Mouse (Mus musculus) bone marrow, adult 2 months (tissue): ENCODE results near the gene Plekhg3. TPM values are rescaled to one million over a fixed set of nuclear protein-coding genes. Genes with fewer than 3 reads are reported as not detected.

Source experiments
- H3K27ac ChIP-seq: fragments of 200-500 bp; 2 replicates; pipeline ENCODE4 v1.5.1; 2012; ENCODE audit warnings: low read depth, mild to moderate bottlenecking, control low read depth, inconsistent platforms, low read length; ENCODE audit not compliant: control insufficient read depth, poor library complexity, insufficient read depth
- H3K4me1 ChIP-seq: fragments of 200-500 bp; 2 replicates; pipeline ENCODE4 v1.6.1; 2011; ENCODE audit warnings: low read length; ENCODE audit not compliant: control insufficient read depth, insufficient read depth
- H3K4me3 ChIP-seq: fragments of 200-500 bp; replicated peaks from 2 replicates; pipeline ENCODE3; 2011; ENCODE audit warnings: mild to moderate bottlenecking, low read depth, low read length, control low read depth; ENCODE audit not compliant: control insufficient read depth
- CTCF ChIP-seq: fragments of 200-500 bp; IDR thresholded peaks from 2 replicates; pipeline ENCODE4 v1.5.1; 2011; ENCODE audit warnings: low read length, control low read depth; ENCODE audit not compliant: control insufficient read depth, insufficient read depth
- POLR2A ChIP-seq: fragments of 200-500 bp; IDR thresholded peaks from 2 replicates; pipeline ENCODE4 v1.6.1; 2011; ENCODE audit warnings: low read depth, mild to moderate bottlenecking, control low read depth, low read length, borderline replicate concordance; ENCODE audit not compliant: control insufficient read depth
- WGBS: fragments of 180-500 bp; shearing (Covaris S2); methylation state at CpG from one replicate; pipeline ENCODE4 v1.1.7; 2018; 5-methylcytosine and 5-hydroxymethylcytosine counted together
- polyA plus RNA-seq: library from polyadenylated mRNA; stranded (reverse); fragments of >200 nt; gene quantifications from 2 replicates; pipeline ENCODE4 v1.2.4, GENCODE M21; 2011; ENCODE audit warnings: low replicate concordance; ENCODE audit not compliant: missing spikeins, insufficient read depth, insufficient read length

Gene Plekhg3
- polyA plus RNA-seq, 1 experiment, result 24.0 TPM

GRCm38 (mm10) chr12:76574815-76575214 is 44.1 kb downstream of the Plekhg3 start:
- Histone ChIP-seq H3K4me3 (no peak overlapping the region), H3K4me1 (no peaks in the 10 kb centered on the region), H3K27ac (no peak overlapping the region)
- 87% methylated on average over 6 of the region's 6 CpGs for WGBS
- TF ChIP-seq POLR2A (no peak), CTCF (no peak)

- WGBS, result 66% methylated on average over 9 of the region's 9 CpGs
- no peak for TF ChIP-seq POLR2A
- no peak for TF ChIP-seq CTCF
- Histone ChIP-seq H3K27ac (no peak overlapping the region), H3K4me1 (no peaks in the 10 kb centered on the region), H3K4me3 (no peak overlapping the region)
These were observed 45.4 kb downstream of the Plekhg3 start for GRCm38 (mm10) chr12:76576061-76576460.

GRCm38 (mm10) chr12:76576806-76577205 is 46.1 kb downstream of the Plekhg3 start:
- Histone ChIP-seq H3K4me1 (no peaks in the 10 kb centered on the region), H3K4me3 (no peak overlapping the region), H3K27ac (no peak overlapping the region)
- TF ChIP-seq CTCF (no peak), POLR2A (no peak)
- 90% methylated on average over 8 of the region's 8 CpGs for WGBS

- 87% methylated on average over 16 of the region's 16 CpGs for WGBS
These were observed 47.2 kb downstream of the Plekhg3 start for GRCm38 (mm10) chr12:76577858-76578257.

GRCm38 (mm10) chr12:76578465-76578864 is 47.8 kb downstream of the Plekhg3 start:
- H3K27ac ChIP-seq, result no peak overlapping the region
- TF ChIP-seq POLR2A (no peak), CTCF (no peak)
- 46% methylated on average over 2 of the region's 2 CpGs for WGBS
- no peak overlapping the region for H3K4me3 ChIP-seq
- no peaks in the 10 kb centered on the region for H3K4me1 ChIP-seq

More at GRCm38 (mm10) chr12:76577858-76578257, 47.2 kb downstream of the Plekhg3 start:
- no peak overlapping the region for H3K4me3 ChIP-seq
- H3K27ac ChIP-seq, result no peak overlapping the region
- TF ChIP-seq CTCF (no peak), POLR2A (no peak)
- no peaks in the 10 kb centered on the region for H3K4me1 ChIP-seq

- Histone ChIP-seq H3K4me3 (no peak overlapping the region), H3K27ac (no peak overlapping the region), H3K4me1 (no peaks in the 10 kb centered on the region)
- 81% methylated on average over 1 of the region's 1 CpGs for WGBS
- TF ChIP-seq CTCF (no peak), POLR2A (no peak)
These were observed 49.1 kb downstream of the Plekhg3 start for GRCm38 (mm10) chr12:76579806-76580205.

- Histone ChIP-seq H3K27ac (no peak overlapping the region), H3K4me3 (no peak overlapping the region), H3K4me1 (no peaks in the 10 kb centered on the region)
- 75% methylated on average over 3 of the region's 3 CpGs for WGBS
- no peak for TF ChIP-seq CTCF
- no peak for TF ChIP-seq POLR2A
These were observed 51.4 kb downstream of the Plekhg3 start for GRCm38 (mm10) chr12:76582139-76582538.

GRCm38 (mm10) chr12:76582841-76583240 is 52.1 kb downstream of the Plekhg3 start:
- H3K4me1 ChIP-seq, result no peaks in the 10 kb centered on the region
- WGBS, result 6% methylated on average over 6 of the region's 6 CpGs
- H3K27ac ChIP-seq, result no peak overlapping the region
- TF ChIP-seq POLR2A (no peak), CTCF (no peak)
- no peak overlapping the region for H3K4me3 ChIP-seq

- H3K4me1 ChIP-seq, result no peaks in the 10 kb centered on the region
- no peak overlapping the region for H3K27ac ChIP-seq
- H3K4me3 ChIP-seq, result no peak overlapping the region
- no peak for TF ChIP-seq POLR2A
- no peak for TF ChIP-seq CTCF
- 82% methylated on average over 7 of the region's 7 CpGs for WGBS
These were observed 52.8 kb downstream of the Plekhg3 start for GRCm38 (mm10) chr12:76583454-76583853.

GRCm38 (mm10) chr12:76585028-76585427 is 54.3 kb downstream of the Plekhg3 start:
- peak; percentile 23; the same call in 1 of the 2 replicates for TF ChIP-seq CTCF
- TF ChIP-seq POLR2A, result no peak
- no peak overlapping the region for H3K27ac ChIP-seq
- H3K4me1 ChIP-seq, result no peaks in the 10 kb centered on the region
- no peak overlapping the region for H3K4me3 ChIP-seq
